Mouse (Mus musculus) heart, postnatal 25 days (tissue): Measurements from ENCODE around the gene Tnfrsf13b. TPM values are rescaled to one million over a fixed set of nuclear protein-coding genes. Genes with fewer than 3 reads are reported as not detected.

Experiments
- DNase-seq: peaks from one replicate; pipeline ENCODE4 v3.0.0; 2022; ENCODE audit warnings: low spot score
- intact Hi-C: fragments of 180-260 bp; cut with DNase I; formaldehyde crosslinking; loops from one replicate; pipeline ENCODE4 v1.15.1; 2025
- total RNA-seq, 2 experiments: library from RNA; stranded (reverse); gene quantifications; 2 replicates each; pipeline ENCODE4 v1.2.3; 2021

The Tnfrsf13b gene
- total RNA-seq, result 1 to 10 TPM in 1 of 2 experiments, under 1 TPM in 1; 0.44 to 1.0 TPM

DNA sequence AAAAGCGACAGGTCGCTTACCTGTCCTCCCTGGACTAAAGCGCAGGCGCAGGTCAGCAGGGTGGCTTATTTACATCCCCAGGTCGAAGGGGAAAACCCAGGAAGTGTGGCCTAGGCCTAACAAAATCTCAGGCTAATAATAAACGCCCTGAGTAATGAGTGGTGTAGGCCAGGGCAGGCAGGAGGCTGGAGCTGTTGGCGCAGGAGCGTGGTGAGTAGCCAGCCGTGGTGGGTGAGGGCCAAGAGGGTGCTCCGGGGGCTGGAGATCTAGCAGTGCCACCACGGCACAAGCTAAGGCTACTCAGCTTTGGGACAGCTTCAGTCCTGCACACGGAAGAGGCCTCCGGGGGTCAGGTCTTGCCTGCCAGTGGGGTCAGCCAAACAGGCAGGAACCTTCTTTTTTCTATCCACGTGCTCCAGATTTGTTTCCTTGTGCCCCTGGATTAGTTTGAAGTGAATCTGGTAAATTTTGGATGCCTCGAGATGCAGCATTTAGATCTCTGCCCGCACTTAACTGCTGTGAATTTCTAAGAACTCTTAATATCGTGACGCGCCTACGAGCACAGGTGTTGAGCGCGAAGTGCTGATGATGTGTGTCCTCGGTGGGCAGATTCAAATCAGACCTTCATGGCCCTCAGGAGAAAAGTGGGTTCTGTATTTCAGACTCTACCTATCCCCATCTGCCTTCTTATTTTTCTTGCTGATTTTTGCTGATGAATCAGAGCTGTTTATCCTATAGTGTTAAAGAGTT lies at the start of gene Tnfrsf13b:
TSS of gene Tnfrsf13b (plus strand) at position 150 of the 750 bp plus-strand sequence.
- DNase-seq, result no peak
- intact Hi-C loops, result no loop called here

DNA sequence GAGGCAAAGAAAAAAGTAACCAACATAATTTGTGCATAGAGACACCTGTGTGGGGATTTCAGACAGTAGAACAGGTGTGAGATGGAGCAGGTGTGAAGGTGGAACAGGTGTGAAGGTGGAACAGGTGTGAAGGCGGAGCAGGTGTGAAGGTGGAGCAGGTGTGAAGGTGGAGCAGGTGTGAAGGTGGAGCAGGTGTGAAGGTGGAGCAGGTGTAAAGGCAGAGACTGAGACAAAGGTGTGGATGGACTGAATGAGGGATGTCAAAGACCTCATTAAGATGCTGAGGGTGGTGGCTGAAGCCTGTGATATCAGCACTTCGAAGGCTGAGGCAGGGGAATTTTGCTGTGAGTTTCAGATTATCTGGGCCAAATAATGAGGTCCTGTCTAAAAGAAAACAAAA lies 44.9 kb upstream of the Tnfrsf13b start:
- intact Hi-C loops, result no loop called here
- DNase-seq, result no peak

DNA sequence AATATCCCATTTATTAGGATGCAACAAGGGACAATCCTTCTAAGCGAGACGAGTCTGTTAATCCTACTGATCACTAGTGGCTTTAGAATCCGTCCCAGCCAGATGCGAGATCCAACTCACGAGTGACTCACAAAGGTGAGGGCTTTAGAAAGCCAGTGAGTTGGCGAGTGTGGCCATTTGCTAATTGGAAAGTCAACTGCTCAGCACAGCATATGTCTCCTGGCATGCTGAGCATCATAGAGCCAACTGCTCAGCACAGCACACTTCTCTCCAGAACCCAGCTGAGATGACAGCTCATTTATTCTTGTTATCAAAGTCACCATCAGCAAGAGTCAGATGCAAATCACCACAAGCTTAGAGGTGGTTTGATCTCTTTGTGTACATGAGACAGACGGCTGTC lies 36.4 kb upstream of the Tnfrsf13b start:
- intact Hi-C loops, result loop anchor here (5.0 kb wide), 1 partner anchor 183 kb away; no protein-coding TSS in a partner anchor
- no peak for DNase-seq

DNA sequence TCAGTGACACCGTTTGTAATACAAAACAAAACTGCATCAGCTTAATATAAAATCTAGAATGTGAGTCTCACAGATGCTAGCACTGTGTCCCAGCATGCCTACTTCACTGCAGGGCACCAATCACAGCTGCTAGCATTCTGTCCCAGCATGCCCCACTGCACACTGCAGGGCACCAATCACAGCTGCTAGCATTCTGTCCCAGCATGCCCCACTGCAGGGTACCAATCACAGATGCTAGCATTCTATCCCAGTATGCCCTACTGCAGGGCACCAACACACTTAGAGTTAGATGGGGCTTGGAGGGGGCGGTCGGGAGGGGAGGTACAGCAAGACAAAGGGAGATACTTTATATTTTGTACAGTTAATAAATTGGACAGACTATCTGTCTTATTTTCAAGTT lies 35.4 kb upstream of the Tnfrsf13b start:
- intact Hi-C loops, result loop anchor here (1.0 to 5.0 kb wide), 3 partner anchors 138 to 265 kb away; no protein-coding TSS in a partner anchor
- DNase-seq, result no peak

DNA sequence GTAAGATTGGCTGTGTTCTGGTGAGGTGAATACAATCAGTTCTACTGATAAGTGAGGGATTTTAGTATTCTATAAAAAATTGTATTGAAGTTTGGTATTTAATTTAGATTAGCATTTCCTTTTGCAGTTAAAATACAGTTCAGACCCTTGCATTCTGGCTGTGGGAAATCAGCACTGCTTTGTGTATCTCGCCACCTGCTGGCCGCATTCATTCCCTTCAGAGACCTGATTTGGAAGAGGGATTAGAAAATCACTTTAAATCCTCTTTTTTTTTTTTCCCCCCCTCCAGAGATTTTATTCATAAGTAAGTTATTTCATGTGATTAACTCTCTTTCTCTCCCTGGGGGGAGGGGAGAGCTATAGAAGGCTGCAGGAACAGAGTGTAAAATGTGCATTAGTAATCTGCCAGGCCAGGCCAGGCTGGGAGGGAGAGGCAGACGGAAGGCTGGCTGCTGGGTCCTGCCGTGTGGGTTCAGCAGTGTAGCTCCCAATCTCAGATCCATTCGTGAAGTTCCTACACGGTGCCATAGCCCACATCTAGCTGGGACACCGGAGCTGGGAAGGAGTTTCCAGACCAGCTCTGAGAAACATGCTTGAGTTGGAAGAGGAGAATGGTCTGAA lies 34.8 kb upstream of the Tnfrsf13b start:
- no peak for DNase-seq
- intact Hi-C loops, result loop anchor here (1.0 to 5.0 kb wide), 4 partner anchors 138 to 265 kb away; no protein-coding TSS in a partner anchor

DNA sequence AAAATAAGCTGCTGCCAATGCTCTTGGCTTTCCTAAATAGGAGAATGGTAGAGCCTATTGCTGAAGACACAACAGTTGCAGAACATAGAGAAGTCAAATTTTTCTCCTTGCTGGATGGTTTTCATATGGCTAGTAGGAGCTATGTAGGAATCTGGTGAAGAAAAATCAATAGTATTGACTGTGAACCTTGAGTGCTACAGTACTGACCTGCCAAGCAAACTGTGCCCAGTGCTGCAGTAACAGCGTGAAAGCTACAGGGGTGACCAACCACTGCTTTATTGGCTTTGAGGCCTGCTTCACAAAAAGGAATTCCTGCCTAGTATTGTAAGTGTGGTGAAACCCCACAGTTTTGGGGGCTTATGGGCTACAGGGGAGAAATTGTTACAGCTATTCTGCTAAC lies 28.5 kb upstream of the Tnfrsf13b start:
- no peak for DNase-seq
- intact Hi-C loops, result no loop called here

DNA sequence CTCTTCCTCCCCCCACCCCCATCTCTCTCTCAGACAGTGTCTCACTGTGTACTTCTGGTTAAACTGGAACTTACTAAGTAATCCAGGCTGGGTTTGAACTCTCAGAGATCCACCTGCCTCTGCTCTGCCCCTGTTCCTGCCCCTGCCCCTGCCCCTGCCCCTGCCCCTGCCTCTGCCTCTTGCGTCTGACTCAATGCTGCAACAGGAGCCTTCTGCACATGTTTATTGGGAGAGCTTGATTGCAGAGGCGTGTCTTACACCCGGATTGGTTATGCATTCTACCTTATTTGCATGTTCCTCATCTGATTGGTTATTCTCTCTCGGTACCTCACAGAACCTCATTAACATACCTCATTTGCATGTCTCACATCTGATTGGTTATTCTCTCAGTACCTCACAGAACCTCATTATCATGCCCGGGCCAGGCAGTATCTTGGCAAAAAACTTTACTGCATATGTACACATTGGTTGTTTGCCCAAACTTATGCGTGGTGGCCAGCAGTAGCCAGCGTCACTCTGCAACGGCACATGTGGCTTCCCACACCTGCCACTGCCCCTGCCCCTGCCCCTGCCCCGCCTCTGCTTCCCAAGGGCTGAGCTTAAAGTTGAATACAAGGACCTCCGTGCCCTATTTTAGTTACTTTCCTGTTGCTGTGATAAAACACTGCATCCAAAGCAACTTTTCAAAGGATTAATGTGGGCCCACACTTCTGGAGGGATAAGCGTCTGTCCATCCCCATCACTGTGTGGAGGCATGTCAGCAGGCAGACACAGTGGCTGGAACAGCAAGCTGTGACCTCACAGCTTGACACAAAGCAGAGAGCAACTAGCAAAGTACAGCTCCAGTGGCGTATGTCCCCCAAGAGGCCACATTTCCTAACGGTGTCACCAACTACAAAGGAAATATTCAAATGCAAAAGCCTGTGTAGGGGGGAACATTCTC lies 23.9 kb upstream of the Tnfrsf13b start:
- no peak for DNase-seq
- intact Hi-C loops, result loop anchor here (5.0 to 10.0 kb wide), 2 partner anchors 310 to 612 kb away; no protein-coding TSS in a partner anchor

GRCm38 (mm10) chr11:61104241-61104901 lies 22.2 kb upstream of the Tnfrsf13b start:
- peak; percentile 41 for DNase-seq
- intact Hi-C loops, result loop anchor here (2.0 to 10.0 kb wide), 3 partner anchors 52 to 610 kb away; no protein-coding TSS in a partner anchor

DNA sequence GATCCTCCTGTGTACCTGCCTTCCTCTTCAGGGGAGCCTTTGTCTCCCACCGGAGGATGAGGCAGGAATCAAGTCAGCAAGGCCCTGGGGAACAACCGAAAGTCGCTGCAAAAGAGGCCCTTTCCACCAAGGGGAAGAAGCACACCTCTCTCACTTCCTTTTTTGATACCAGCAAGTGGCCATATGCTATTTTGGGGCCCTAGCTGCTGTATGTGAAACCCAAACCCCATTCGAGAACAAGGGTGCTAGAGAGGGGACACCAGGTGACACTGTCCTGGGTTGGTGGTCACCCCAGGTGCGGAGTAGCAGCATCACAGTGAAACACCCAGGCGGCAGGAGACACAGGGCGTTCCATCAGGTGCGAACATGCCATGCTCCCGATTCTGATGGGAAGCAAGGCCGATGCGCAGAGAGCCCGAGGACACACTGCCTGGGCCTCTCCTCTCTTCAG lies 17.6 kb upstream of the Tnfrsf13b start:
- no peak for DNase-seq
- intact Hi-C loops, result loop anchor here (10.0 kb wide), 1 partner anchor 606 kb away; no protein-coding TSS in a partner anchor

DNA sequence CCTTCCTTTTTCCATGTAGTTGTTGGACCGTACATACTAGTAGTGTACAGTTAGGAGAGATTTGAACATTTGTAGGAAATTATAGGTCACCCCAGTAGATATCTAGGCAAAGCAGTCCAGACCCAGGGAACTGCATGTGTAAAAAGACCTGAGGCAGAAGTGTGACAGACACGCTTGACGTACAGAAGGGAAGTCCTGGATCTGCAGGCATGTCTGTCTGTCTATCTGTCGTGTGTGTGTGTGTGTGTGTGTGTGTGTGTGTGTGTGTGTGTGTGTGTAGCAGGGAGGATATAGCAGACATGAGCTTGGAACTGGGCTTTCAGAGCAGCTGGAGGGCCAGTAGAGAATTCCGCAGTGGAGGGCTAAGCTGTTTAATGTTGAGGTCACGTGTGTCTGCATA lies 16.8 kb upstream of the Tnfrsf13b start:
- intact Hi-C loops, result loop anchor here (10.0 kb wide), 1 partner anchor 605 kb away; no protein-coding TSS in a partner anchor
- no peak for DNase-seq

DNA sequence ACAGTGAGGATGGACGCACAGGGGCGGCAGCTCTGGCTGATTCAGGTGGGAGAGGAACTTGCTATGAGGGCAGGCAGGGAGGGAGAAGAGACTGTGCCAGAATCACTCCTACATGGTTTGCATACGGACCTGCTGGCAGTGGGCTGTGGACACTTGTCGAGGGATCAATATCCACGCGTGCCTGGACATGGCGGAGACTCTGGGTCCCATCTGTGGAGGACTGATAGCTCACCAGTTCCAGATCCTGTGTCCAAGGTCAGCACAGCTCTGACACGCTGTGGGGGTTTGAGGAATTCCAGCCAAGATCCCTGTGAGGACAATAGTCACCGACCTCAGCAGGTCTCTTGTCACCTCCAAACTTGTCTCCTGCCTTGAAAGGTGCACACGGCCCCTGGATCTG lies 16.4 kb upstream of the Tnfrsf13b start:
- intact Hi-C loops, result no loop called here
- DNase-seq, result no peak

DNA sequence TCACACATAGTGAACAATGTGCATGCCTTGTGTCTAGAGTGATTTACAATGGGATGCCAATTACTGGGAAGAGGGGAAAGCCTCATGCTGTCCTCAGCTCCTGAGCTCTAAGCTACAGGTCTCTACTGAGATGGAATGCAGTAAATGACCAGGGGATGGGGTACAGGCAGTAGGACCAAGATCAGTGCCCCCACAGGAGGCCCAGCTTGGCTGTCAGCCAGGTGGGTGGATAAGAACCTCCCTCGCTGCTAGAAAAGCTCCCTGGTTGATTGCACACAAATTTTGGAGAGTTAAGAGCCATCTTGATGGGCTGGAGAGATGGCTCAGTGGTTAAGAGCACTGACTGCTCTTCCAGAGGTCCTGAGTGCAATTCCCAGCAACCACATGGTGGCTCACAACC lies 15.6 kb upstream of the Tnfrsf13b start:
- DNase-seq, result no peak
- intact Hi-C loops, result no loop called here

DNA sequence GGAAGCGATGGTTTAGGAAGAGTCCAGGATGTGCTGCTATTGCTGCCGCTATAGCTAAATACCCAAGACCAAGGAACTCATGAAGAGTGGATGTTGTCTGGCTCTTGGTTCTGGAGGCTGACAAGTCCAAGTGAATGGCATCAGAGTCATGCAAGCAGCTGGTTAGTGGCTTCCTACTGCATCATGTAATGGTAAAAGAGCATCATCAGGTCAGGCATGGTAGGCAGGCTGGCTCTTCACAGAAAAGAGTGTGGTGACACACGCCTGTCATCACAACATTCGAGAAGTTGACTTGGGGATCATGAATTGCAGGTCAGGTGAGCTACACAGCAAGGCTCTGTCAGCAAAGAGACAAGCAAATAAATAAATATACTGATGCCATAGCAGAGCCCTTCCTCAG lies 15.1 kb upstream of the Tnfrsf13b start:
- DNase-seq, result no peak
- intact Hi-C loops, result no loop called here

- intact Hi-C loops, result no loop called here
- no peak for DNase-seq
These were observed 14.1 kb upstream of the Tnfrsf13b start for GRCm38 (mm10) chr11:61112323-61112995.

DNA sequence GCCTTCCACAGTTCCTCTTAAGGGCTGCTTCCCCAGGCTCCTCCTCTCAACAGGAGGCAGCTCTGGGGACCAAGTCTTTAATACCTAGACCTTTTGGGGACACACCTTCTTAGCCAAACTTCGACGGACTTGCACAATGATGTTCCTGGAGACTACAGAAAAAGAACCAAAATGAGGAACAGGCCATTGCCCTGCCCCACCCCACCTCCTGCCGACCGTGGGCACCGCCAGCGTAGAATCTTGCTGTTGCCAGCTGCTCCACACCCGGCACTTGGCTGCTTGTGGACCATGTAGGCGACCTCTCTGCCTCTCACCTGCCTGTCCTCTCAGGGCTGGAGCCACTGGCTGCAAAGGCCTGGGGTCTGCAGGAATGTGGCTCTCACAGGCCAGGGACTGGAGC lies 10.3 kb upstream of the Tnfrsf13b start:
- no peak for DNase-seq
- intact Hi-C loops, result no loop called here

DNA sequence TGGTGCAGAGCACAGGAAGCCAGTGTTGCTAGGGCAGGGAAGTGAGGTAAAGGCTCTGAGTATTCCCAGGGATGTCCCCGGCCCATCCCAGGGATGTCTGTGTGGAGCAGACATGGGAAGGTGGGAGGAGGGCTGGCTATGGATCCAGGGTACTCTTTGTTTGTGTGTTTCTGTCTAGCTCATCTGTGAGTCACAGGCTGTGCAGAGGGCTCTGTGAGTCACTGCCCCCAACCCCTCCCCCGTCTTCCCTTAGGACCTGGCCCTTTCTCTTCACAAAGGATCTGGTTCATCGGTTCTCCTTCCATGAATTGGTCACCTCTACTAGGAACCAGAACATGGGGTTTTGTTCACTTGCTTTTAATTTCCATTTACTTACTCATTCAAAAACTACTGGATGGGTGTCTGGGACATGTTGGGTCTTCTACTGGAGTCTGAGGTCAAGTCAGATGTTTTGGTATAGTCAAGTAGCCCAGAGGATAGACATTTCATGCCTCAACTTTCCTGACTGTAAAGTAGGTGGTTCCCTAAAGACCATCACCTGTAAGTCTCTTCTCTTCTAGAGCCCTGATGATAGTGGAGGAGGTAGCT lies 6.5 kb upstream of the Tnfrsf13b start:
- DNase-seq, result no peak
- intact Hi-C loops, result no loop called here

- no peak for DNase-seq
- intact Hi-C loops, result no loop called here
These were observed 4.2 kb upstream of the Tnfrsf13b start for GRCm38 (mm10) chr11:61122283-61122768.

- DNase-seq, result no peak
- intact Hi-C loops, result no loop called here
These were observed 3.7 kb upstream of the Tnfrsf13b start for GRCm38 (mm10) chr11:61122769-61123288.
